ENCODE assay signal across 8 mouse cellular contexts in the genomic region with DNA sequence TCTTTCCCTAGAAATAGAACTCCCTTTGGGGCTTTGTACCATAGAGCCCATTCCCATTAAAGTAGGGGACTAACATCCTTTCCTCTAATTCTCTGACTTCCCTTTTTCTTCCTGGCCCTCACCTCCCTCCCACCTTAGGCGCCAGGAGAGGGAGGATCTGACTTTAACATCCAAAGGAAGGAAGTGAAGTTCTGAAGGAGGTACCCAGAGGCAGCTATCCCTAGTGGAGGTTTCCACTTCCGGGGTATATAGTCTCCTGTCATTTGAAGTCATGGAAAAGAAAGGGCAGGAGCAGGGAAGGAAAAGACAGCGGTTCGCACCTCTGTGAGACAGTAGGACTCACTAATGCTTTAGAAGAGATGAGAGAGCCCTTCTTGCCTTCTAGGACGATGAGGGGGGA. TPM values are rescaled to one million over a fixed set of nuclear protein-coding genes. Genes with fewer than 3 reads are reported as not detected.
DNase-seq lines count a peak whose midpoint lies in the region; ATAC-seq lines count a peak whose summit lies in the region.

No protein-coding gene starts in this region.

- no peaks in the 10 kb centered on the region for H3K27me3 ChIP-seq in heart, embryonic 12.5 days (replicated peaks)
- H3K27me3 ChIP-seq in forebrain, embryonic 11.5 days (ENCODE audit: control insufficient read depth, insufficient read depth, low read length) = no peaks in the 10 kb centered on the region
- H3K27me3 ChIP-seq in limb, embryonic 15.5 days = no peaks in the 10 kb centered on the region

- H3K9ac ChIP-seq in heart, embryonic 12.5 days = no peak overlapping the region
- H3K9ac ChIP-seq in forebrain, embryonic 11.5 days (ENCODE audit: low read length) = peak overlapping the region; percentile 28; the same call in 1 of the 2 replicates
- H3K9ac ChIP-seq in limb, embryonic 15.5 days = no peak overlapping the region

- DNase-seq in heart, adult 8-10 months (ENCODE audit: low spot score) = no peak
- peak; percentile 23 to 35 for DNase-seq in B cell, adult 2 months
- no peak for DNase-seq in forebrain, embryonic 11.5 days (ENCODE audit: low spot score)
- no peak for DNase-seq in c-Kit-positive CD71-positive TER-119-positive erythroid progenitor cells, embryonic 14.5 days (ENCODE audit: low spot score)
- DNase-seq in kidney, adult 9 months = no peak
- no peak for DNase-seq in gastrocnemius, postnatal 36 days

- no peak for ATAC-seq in heart, embryonic 12.5 days (ENCODE audit: insufficient number of reproducible peaks, low FRiP score)
- ATAC-seq in forebrain, embryonic 11.5 days (replicated peaks; ENCODE audit: low FRiP score) = 0 out of 2 replicates have a peak, but pooled peaks have one; percentile 28
- ATAC-seq in limb, embryonic 15.5 days (ENCODE audit: insufficient number of reproducible peaks, low FRiP score, low TSS enrichment, low read depth) = no peak

- H3K4me3 ChIP-seq in heart, embryonic 12.5 days = no peak overlapping the region
- no peak overlapping the region for H3K4me3 ChIP-seq in forebrain, embryonic 11.5 days (ENCODE audit: low read depth, low read length)
- no peak overlapping the region for H3K4me3 ChIP-seq in limb, embryonic 15.5 days

- intact Hi-C loops in gastrocnemius, postnatal 36 days (cut with DNase I) = loop anchor here (1.0 kb wide), 1 partner anchor 314 kb away; no protein-coding TSS in a partner anchor

- H3K4me1 ChIP-seq in heart, embryonic 12.5 days (replicated peaks) = peaks cover 17% of the 10 kb centered on the region
- H3K4me1 ChIP-seq in forebrain, embryonic 11.5 days (replicated peaks; ENCODE audit: control insufficient read depth, insufficient read depth, low read length) = peaks cover 7% of the 10 kb centered on the region
- H3K4me1 ChIP-seq in limb, embryonic 15.5 days = peaks cover 45% of the 10 kb centered on the region

- no peaks in the 10 kb centered on the region for H3K9me3 ChIP-seq in heart, embryonic 12.5 days (replicated peaks)
- H3K9me3 ChIP-seq in forebrain, embryonic 11.5 days (ENCODE audit: control insufficient read depth, low read length) = no peaks in the 10 kb centered on the region
- no peaks in the 10 kb centered on the region for H3K9me3 ChIP-seq in limb, embryonic 15.5 days

- peak overlapping the region; percentile 50; the same call in 1 of the 2 replicates for H3K4me2 ChIP-seq in heart, embryonic 12.5 days
- no peak overlapping the region for H3K4me2 ChIP-seq in forebrain, embryonic 11.5 days (ENCODE audit: low read depth, low read length, severe bottlenecking)
- H3K4me2 ChIP-seq in limb, embryonic 15.5 days = no peak overlapping the region

- H3K36me3 ChIP-seq in heart, embryonic 12.5 days = no peaks in the 10 kb centered on the region
- H3K36me3 ChIP-seq in forebrain, embryonic 11.5 days (ENCODE audit: control insufficient read depth, insufficient read depth, low read length) = no peaks in the 10 kb centered on the region
- no peaks in the 10 kb centered on the region for H3K36me3 ChIP-seq in limb, embryonic 15.5 days

- WGBS in heart, embryonic 12.5 days = 34% methylated on average over 5 of the region's 5 CpGs
- 43% methylated on average over 4 of the region's 5 CpGs for WGBS in forebrain, embryonic 11.5 days
- WGBS in limb, embryonic 15.5 days = 33% methylated on average over 5 of the region's 5 CpGs

- peak overlapping the region; percentile 58 for H3K27ac ChIP-seq in heart, embryonic 12.5 days (ENCODE audit: poor library complexity, severe bottlenecking)
- no peak overlapping the region; the same call in 1 of the 2 replicates for H3K27ac ChIP-seq in forebrain, embryonic 11.5 days (ENCODE audit: low read depth, low read length)
- H3K27ac ChIP-seq in limb, embryonic 15.5 days = peak overlapping the region; percentile 96

RNA-seq across cellular contexts. Expression of a gene that starts 19.9 kb away (rescaled TPM):
- polyA plus RNA-seq in heart, embryonic 12.5 days (2016; fragmentation: Nextera tagmentation; extraction: Ambion mirVana) = not detected in 2 replicates
- not detected for total RNA-seq in heart, adult 8-10 months (2022)
- not detected in 2 replicates for polyA plus RNA-seq in forebrain, embryonic 11.5 days (2014; fragmentation: Nextera tagmentation; extraction: Ambion mirVana)
- not detected in 2 replicates for polyA plus RNA-seq in limb, embryonic 15.5 days (2015; fragmentation: Nextera tagmentation; extraction: Ambion mirVana)
- total RNA-seq in gastrocnemius, postnatal 36 days (2021) = not detected

RNA-seq across cellular contexts. Expression of a gene that starts 30.4 kb away (rescaled TPM):
- polyA plus RNA-seq in heart, embryonic 12.5 days (2016; fragmentation: Nextera tagmentation; extraction: Ambion mirVana) = 22.5 and 23.4 TPM in 2 replicates
- 10 to 100 TPM in 3 of 4 experiments, 1 to 10 TPM in 1; 10.0 to 11.2 (median 10.5) TPM for total RNA-seq in heart, adult 8-10 months (2022)
- polyA plus RNA-seq in forebrain, embryonic 11.5 days (2014; fragmentation: Nextera tagmentation; extraction: Ambion mirVana) = 30.1 and 30.6 TPM in 2 replicates
- polyA plus RNA-seq in limb, embryonic 15.5 days (2015; fragmentation: Nextera tagmentation; extraction: Ambion mirVana) = 48.2 and 51.4 TPM in 2 replicates
- 10 to 100 TPM; 15.0 TPM for total RNA-seq in gastrocnemius, postnatal 36 days (2021)

Comparison
In these comparisons a context has a peak if more than half of its experiments do, and no peak if none do; other contexts are left out.
1. DNase-seq: peak in B cell, adult 2 months (2 of 2); none in heart, adult 8-10 months (single experiment), forebrain, embryonic 11.5 days (single experiment), c-Kit-positive CD71-positive TER-119-positive erythroid progenitor cells, embryonic 14.5 days (single experiment), kidney, adult 9 months (single experiment) and gastrocnemius, postnatal 36 days (0 of 2).